ENCODE assay signal across 8 mouse cellular contexts in the genomic region with DNA sequence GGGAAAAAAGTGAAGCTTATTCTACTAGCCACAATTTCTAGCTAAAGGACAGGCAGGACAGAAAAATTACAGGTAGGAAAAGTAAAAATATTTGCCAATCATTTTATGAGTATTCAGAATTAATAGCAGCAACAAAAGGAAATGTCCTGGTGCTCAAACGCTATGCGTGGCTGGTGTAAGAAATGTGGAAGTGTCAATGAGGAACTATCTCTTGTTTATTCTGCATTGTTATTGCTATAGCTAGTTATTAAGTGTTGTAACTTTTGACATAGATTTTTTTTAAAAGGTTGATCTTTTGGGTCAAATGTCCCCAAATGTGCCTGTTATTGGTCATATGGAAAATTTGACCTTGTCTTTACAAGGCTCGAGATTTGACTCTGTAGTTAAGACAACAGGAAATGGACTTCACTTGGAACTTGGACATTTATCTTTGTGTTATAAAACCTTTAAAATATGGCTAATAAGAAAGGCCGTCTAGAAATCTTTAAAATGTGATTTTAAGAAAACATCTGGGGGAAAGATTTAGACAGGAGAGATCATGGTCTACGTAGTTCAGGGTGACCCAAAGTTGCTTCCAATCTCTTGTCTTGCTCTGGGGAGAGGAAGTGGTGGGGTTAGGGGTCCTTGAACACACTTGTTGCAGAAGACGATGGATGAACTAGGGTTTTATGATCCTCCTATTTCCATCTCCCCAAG. TPM values are rescaled to one million over a fixed set of nuclear protein-coding genes. Genes with fewer than 3 reads are reported as not detected.
DNase-seq lines count a peak whose midpoint lies in the region; ATAC-seq and TF ChIP-seq lines count a peak whose summit lies in the region.

No protein-coding gene starts in this region.

- ATAC-seq in midbrain, embryonic 11.5 days (ENCODE audit: low FRiP score) = peak; percentile 47; the same call in 1 of the 2 replicates
- ATAC-seq in midbrain, postnatal 0 days (ENCODE audit: low FRiP score) = no peak
- no peak; the same call in 1 of the 2 replicates for ATAC-seq in limb, embryonic 12.5 days (ENCODE audit: insufficient number of reproducible peaks, insufficient read depth, low FRiP score, low TSS enrichment, low read depth)

- H3K27ac ChIP-seq in heart, embryonic 10.5 days = no peak overlapping the region
- H3K27ac ChIP-seq in midbrain, embryonic 11.5 days (ENCODE audit: low read depth, low read length) = no peak overlapping the region
- H3K27ac ChIP-seq in midbrain, postnatal 0 days (ENCODE audit: low read depth, low read length) = no peak overlapping the region
- no peak overlapping the region for H3K27ac ChIP-seq in limb, embryonic 12.5 days

- no peak for DNase-seq in heart, embryonic 10.5 days (ENCODE audit: low spot score)
- DNase-seq in heart, adult 9 months (ENCODE audit: low spot score in 2 of 2) = no peak
- DNase-seq in midbrain, embryonic 11.5 days (ENCODE audit: low spot score, missing footprints) = peak; percentile 33
- no peak for DNase-seq in midbrain, postnatal 0 days (ENCODE audit: low spot score)
- no peak for DNase-seq in left cerebral cortex, adult 11 months (ENCODE audit: low spot score)
- no peak for DNase-seq in right cerebral cortex, postnatal 14 days

- H3K4me1 ChIP-seq in heart, embryonic 10.5 days = peaks cover 7% of the 10 kb centered on the region
- peaks cover 4% of the 10 kb centered on the region; the same call in 1 of the 2 replicates for H3K4me1 ChIP-seq in midbrain, embryonic 11.5 days (ENCODE audit: control insufficient read depth, insufficient read depth, low read length)
- no peaks in the 10 kb centered on the region for H3K4me1 ChIP-seq in midbrain, postnatal 0 days (ENCODE audit: insufficient read depth, low read length)
- H3K4me1 ChIP-seq in limb, embryonic 12.5 days (replicated peaks) = no peaks in the 10 kb centered on the region

- H3K4me2 ChIP-seq in midbrain, embryonic 11.5 days = no peak overlapping the region
- H3K4me2 ChIP-seq in midbrain, postnatal 0 days (ENCODE audit: low read depth, low read length, poor library complexity, severe bottlenecking) = no peak overlapping the region; the same call in 1 of the 2 replicates
- H3K4me2 ChIP-seq in limb, embryonic 12.5 days = no peak overlapping the region
- no peak overlapping the region for H3K4me2 ChIP-seq in myocyte (ENCODE audit: low read depth)

- H3K27me3 ChIP-seq in heart, embryonic 10.5 days (ENCODE audit: insufficient read depth, poor library complexity, severe bottlenecking) = no peaks in the 10 kb centered on the region; the same call in 1 of the 2 replicates
- H3K27me3 ChIP-seq in midbrain, embryonic 11.5 days (ENCODE audit: control insufficient read depth, insufficient read depth, low read length) = peaks cover 3% of the 10 kb centered on the region; the same call in 1 of the 2 replicates
- H3K27me3 ChIP-seq in midbrain, postnatal 0 days (ENCODE audit: insufficient read depth, low read length) = no peaks in the 10 kb centered on the region
- peaks cover 14% of the 10 kb centered on the region for H3K27me3 ChIP-seq in limb, embryonic 12.5 days
- H3K27me3 ChIP-seq in myocyte (ENCODE audit: control insufficient read depth, insufficient read depth, insufficient read length) = peaks cover 16% of the 10 kb centered on the region

- no peaks in the 10 kb centered on the region for H3K9me3 ChIP-seq in heart, embryonic 10.5 days
- H3K9me3 ChIP-seq in midbrain, embryonic 11.5 days (ENCODE audit: control insufficient read depth, low read length) = no peaks in the 10 kb centered on the region
- no peaks in the 10 kb centered on the region for H3K9me3 ChIP-seq in midbrain, postnatal 0 days (ENCODE audit: low read length)
- no peaks in the 10 kb centered on the region for H3K9me3 ChIP-seq in limb, embryonic 12.5 days

- no peaks in the 10 kb centered on the region for H3K36me3 ChIP-seq in heart, embryonic 10.5 days
- no peaks in the 10 kb centered on the region for H3K36me3 ChIP-seq in midbrain, embryonic 11.5 days (ENCODE audit: control insufficient read depth, insufficient read depth, low read length)
- no peaks in the 10 kb centered on the region for H3K36me3 ChIP-seq in midbrain, postnatal 0 days (ENCODE audit: insufficient read depth, low read length)
- no peaks in the 10 kb centered on the region for H3K36me3 ChIP-seq in limb, embryonic 12.5 days
- H3K36me3 ChIP-seq in myocyte (ENCODE audit: control insufficient read depth, insufficient read depth) = no peaks in the 10 kb centered on the region

- no peaks in the 10 kb centered on the region for H3K79me2 ChIP-seq in myocyte (ENCODE audit: control insufficient read depth, insufficient read depth)

- TF ChIP-seq POLR2A in myocyte (IDR thresholded peaks at IDR 0.05; ENCODE audit: insufficient read length, low read depth) = no peak

- 75% methylated on average over 6 of the region's 6 CpGs for WGBS in heart, embryonic 10.5 days
- 80% methylated on average over 6 of the region's 6 CpGs for WGBS in midbrain, embryonic 11.5 days
- WGBS in midbrain, postnatal 0 days = 80% methylated on average over 6 of the region's 6 CpGs
- 80% methylated on average over 6 of the region's 6 CpGs for WGBS in limb, embryonic 12.5 days

- H3K4me3 ChIP-seq in heart, embryonic 10.5 days = peak overlapping the region; percentile 76; the same call in 1 of the 2 replicates
- H3K4me3 ChIP-seq in midbrain, embryonic 11.5 days (ENCODE audit: low read depth, low read length) = no peak overlapping the region
- H3K4me3 ChIP-seq in midbrain, postnatal 0 days (ENCODE audit: low read depth, low read length) = no peak overlapping the region
- peak overlapping the region; percentile 58 for H3K4me3 ChIP-seq in limb, embryonic 12.5 days (replicated peaks)
- H3K4me3 ChIP-seq in myocyte = peak overlapping the region; percentile 19

- H3ac ChIP-seq in myocyte (ENCODE audit: control insufficient read depth, insufficient read length) = no peak overlapping the region

- no peak overlapping the region for H3K9ac ChIP-seq in midbrain, embryonic 11.5 days (ENCODE audit: low read length)
- H3K9ac ChIP-seq in midbrain, postnatal 0 days (replicated peaks; ENCODE audit: low read length, poor library complexity, severe bottlenecking) = no peak overlapping the region
- no peak overlapping the region for H3K9ac ChIP-seq in limb, embryonic 12.5 days (replicated peaks)

- TF ChIP-seq CTCF in midbrain, postnatal 0 days (IDR thresholded peaks at IDR 0.05) = no peak

TF ChIP-seq in myocyte, 11 proteins besides CTCF, POLR2A, EP300 and RAD21:
- TF ChIP-seq E2F4 (IDR thresholded peaks at IDR 0.05; ENCODE audit: insufficient read depth) (no peak), MAX (IDR thresholded peaks at IDR 0.05; ENCODE audit: low read depth) (no peak), POLR2AphosphoS2 (IDR thresholded peaks at IDR 0.05; ENCODE audit: insufficient read length, low read depth) (no peak), MYOG (IDR thresholded peaks at IDR 0.05; ENCODE audit: control insufficient read depth in 1 of 3, insufficient read depth in 1 of 3, insufficient read length in 2 of 3, low read depth in 2 of 3) (no peak), TCF12 (IDR thresholded peaks at IDR 0.05; ENCODE audit: insufficient read depth, poor library complexity, severe bottlenecking) (no peak), CEBPB (IDR thresholded peaks at IDR 0.05; ENCODE audit: insufficient read depth, poor library complexity, severe bottlenecking) (no peak), TCF3 (IDR thresholded peaks at IDR 0.05; ENCODE audit: insufficient read length, low read depth) (no peak), SRF (IDR thresholded peaks at IDR 0.05; ENCODE audit: control insufficient read depth, insufficient read length, low read depth) (no peak), USF1 (IDR thresholded peaks at IDR 0.05; ENCODE audit: low read depth) (no peak), MYOD1 (IDR thresholded peaks at IDR 0.05; ENCODE audit: control insufficient read depth in 1 of 3, insufficient read length in 2 of 3, low read depth in 2 of 3) (no peak), REST (IDR thresholded peaks at IDR 0.05; ENCODE audit: insufficient read depth, insufficient read length) (no peak)

RNA-seq across cellular contexts. Expression of a gene that starts 0.6 kb away (rescaled TPM):
- polyA plus RNA-seq in heart, embryonic 10.5 days (2016; fragmentation: Nextera tagmentation; extraction: Ambion mirVana) = 10.3 and 11.6 TPM in 2 replicates
- polyA plus RNA-seq in midbrain, embryonic 11.5 days (2014; fragmentation: Nextera tagmentation; extraction: Ambion mirVana) = 12.5 and 15.0 TPM in 2 replicates
- total RNA-seq in midbrain, postnatal 0 days (2014; rRNA removed) = 4.9 and 7.8 TPM in 2 replicates
- polyA plus RNA-seq in midbrain, postnatal 0 days (2015; fragmentation: Nextera tagmentation; extraction: Ambion mirVana) = 6.6 and 7.9 TPM in 2 replicates
- polyA plus RNA-seq in limb, embryonic 12.5 days (2016; fragmentation: Nextera tagmentation; extraction: Ambion mirVana) = 14.5 and 14.7 TPM in 2 replicates
- polyA plus RNA-seq in myocyte (2012; fragmentation: generic; extraction: Trizol) = 3.5 TPM

RNA-seq across cellular contexts. Expression of a gene that starts 39.2 kb away (rescaled TPM):
- polyA plus RNA-seq in heart, embryonic 10.5 days (2016; fragmentation: Nextera tagmentation; extraction: Ambion mirVana) = 8.8 and 9.6 TPM in 2 replicates
- polyA plus RNA-seq in midbrain, embryonic 11.5 days (2014; fragmentation: Nextera tagmentation; extraction: Ambion mirVana) = 10.0 and 11.4 TPM in 2 replicates
- 39.6 and 45.5 TPM in 2 replicates for total RNA-seq in midbrain, postnatal 0 days (2014; rRNA removed)
- 21.0 and 22.1 TPM in 2 replicates for polyA plus RNA-seq in midbrain, postnatal 0 days (2015; fragmentation: Nextera tagmentation; extraction: Ambion mirVana)
- polyA plus RNA-seq in limb, embryonic 12.5 days (2016; fragmentation: Nextera tagmentation; extraction: Ambion mirVana) = 13.7 and 14.9 TPM in 2 replicates
- 14.0 TPM for polyA plus RNA-seq in myocyte (2012; fragmentation: generic; extraction: Trizol)

RNA-seq across cellular contexts. Expression of a gene that starts 43.9 kb away (rescaled TPM):
- polyA plus RNA-seq in heart, embryonic 10.5 days (2016; fragmentation: Nextera tagmentation; extraction: Ambion mirVana) = 58.3 and 81.0 TPM in 2 replicates
- polyA plus RNA-seq in midbrain, embryonic 11.5 days (2014; fragmentation: Nextera tagmentation; extraction: Ambion mirVana) = 61.3 and 63.1 TPM in 2 replicates
- total RNA-seq in midbrain, postnatal 0 days (2014; rRNA removed) = 121 and 140 TPM in 2 replicates
- 41.3 and 51.7 TPM in 2 replicates for polyA plus RNA-seq in midbrain, postnatal 0 days (2015; fragmentation: Nextera tagmentation; extraction: Ambion mirVana)
- polyA plus RNA-seq in limb, embryonic 12.5 days (2016; fragmentation: Nextera tagmentation; extraction: Ambion mirVana) = 125 and 130 TPM in 2 replicates
- 20.6 TPM for polyA plus RNA-seq in myocyte (2012; fragmentation: generic; extraction: Trizol)

Comparison
In these comparisons a context has a peak if more than half of its experiments do, and no peak if none do; other contexts are left out.
1. H3K4me3 ChIP-seq: peak in heart, embryonic 10.5 days (single experiment), limb, embryonic 12.5 days (single experiment) and myocyte (single experiment); none in midbrain, embryonic 11.5 days (single experiment) and midbrain, postnatal 0 days (single experiment).